Mouse (Mus musculus) left cerebral cortex, postnatal 4 days (tissue): ENCODE results near the gene Fmo1. TPM values are rescaled to one million over a fixed set of nuclear protein-coding genes. Genes with fewer than 3 reads are reported as not detected.

Experiments
- DNase-seq: peaks from one replicate; pipeline ENCODE4 v3.0.0-alpha.2; 2022
- intact Hi-C: fragments of 180-260 bp; cut with DNase I; formaldehyde crosslinking; loops from one replicate; pipeline ENCODE4 v1.15.1; 2025
- total RNA-seq, 2 experiments: library from RNA; stranded (reverse); gene quantifications; 2 replicates each; pipeline ENCODE4 v1.2.3; 2021

Fmo1 gene
- 10 to 100 TPM; 28.6 to 30.7 TPM for total RNA-seq

GRCm38 (mm10) chr1:162866280-162866681, at the start of gene Fmo1:
TSS of gene Fmo1 (minus strand) at chr1:162866610.
- intact Hi-C loops: no loop called here
- DNase-seq: no peak

GRCm38 (mm10) chr1:162914932-162915556, 48.6 kb upstream of the Fmo1 start:
- intact Hi-C loops: no loop called here
- DNase-seq: no peak

GRCm38 (mm10) chr1:162912085-162912484, 45.7 kb upstream of the Fmo1 start:
- DNase-seq: no peak
- intact Hi-C loops: no loop called here

GRCm38 (mm10) chr1:162901879-162902278, 35.5 kb upstream of the Fmo1 start:
- intact Hi-C loops: no loop called here
- DNase-seq: peak; percentile 32

GRCm38 (mm10) chr1:162897838-162898811, 31.7 kb upstream of the Fmo1 start, which contains the start of gene Fmo2:
TSS of gene Fmo2 (minus strand) at chr1:162898726.
- intact Hi-C loops: loop anchor here (10.0 kb wide), 1 partner anchor 157 kb away; no protein-coding TSS in a partner anchor
- no peak for DNase-seq

- DNase-seq: peak; percentile 78
- intact Hi-C loops: loop anchor here (10.0 kb wide), 1 partner anchor 159 kb away; no protein-coding TSS in a partner anchor
These were observed 29.5 kb upstream of the Fmo1 start for GRCm38 (mm10) chr1:162895900-162896299.

- DNase-seq: no peak
- intact Hi-C loops: loop anchor here (10.0 kb wide), 1 partner anchor 162 kb away; no protein-coding TSS in a partner anchor
These were observed 26.6 kb upstream of the Fmo1 start for GRCm38 (mm10) chr1:162893014-162893413.

- DNase-seq: no peak
- intact Hi-C loops: loop anchor here (10.0 kb wide), 1 partner anchor 163 kb away; no protein-coding TSS in a partner anchor
These were observed 25.6 kb upstream of the Fmo1 start for GRCm38 (mm10) chr1:162891980-162892451.

- intact Hi-C loops: no loop called here
- DNase-seq: no peak
These were observed 22.2 kb upstream of the Fmo1 start for GRCm38 (mm10) chr1:162888646-162889045.

GRCm38 (mm10) chr1:162887644-162888043, 21.2 kb upstream of the Fmo1 start:
- no peak for DNase-seq
- intact Hi-C loops: no loop called here

GRCm38 (mm10) chr1:162886138-162886816, 19.9 kb upstream of the Fmo1 start:
- intact Hi-C loops: no loop called here
- DNase-seq: no peak

GRCm38 (mm10) chr1:162882681-162883080, 16.3 kb upstream of the Fmo1 start:
- intact Hi-C loops: no loop called here
- DNase-seq: no peak

GRCm38 (mm10) chr1:162879595-162880369, 13.4 kb upstream of the Fmo1 start:
- intact Hi-C loops: no loop called here
- peak; percentile 46 for DNase-seq

GRCm38 (mm10) chr1:162875091-162875490, 8.7 kb upstream of the Fmo1 start:
- intact Hi-C loops: no loop called here
- no peak for DNase-seq

GRCm38 (mm10) chr1:162871701-162872311, 5.4 kb upstream of the Fmo1 start:
- no peak for DNase-seq
- intact Hi-C loops: no loop called here

GRCm38 (mm10) chr1:162870978-162871377, 4.6 kb upstream of the Fmo1 start:
- intact Hi-C loops: no loop called here
- no peak for DNase-seq

GRCm38 (mm10) chr1:162867396-162867795, 986 bp upstream of the Fmo1 start:
- intact Hi-C loops: no loop called here
- no peak for DNase-seq

GRCm38 (mm10) chr1:162865493-162865830, 948 bp downstream of the Fmo1 start:
- DNase-seq: no peak
- intact Hi-C loops: no loop called here

GRCm38 (mm10) chr1:162864816-162865492, 1.5 kb downstream of the Fmo1 start:
- intact Hi-C loops: no loop called here
- no peak for DNase-seq
